Mouse (Mus musculus) ES-E14 (cell line): ENCODE results near the gene Csnk2a1. TPM values are rescaled to one million over a fixed set of nuclear protein-coding genes. Genes with fewer than 3 reads are reported as not detected.

Experiments used
- DNase-seq: peaks from one replicate; pipeline ENCODE4 v3.0.0-alpha.2; 2013; ENCODE audit warnings: low read depth, low spot score
- H3K27ac ChIP-seq: 2 replicates; pipeline ENCODE4 v1.5.1; 2012; ENCODE audit warnings: low read depth, mild to moderate bottlenecking, low read length, moderate library complexity, mixed read lengths; ENCODE audit not compliant: poor library complexity, insufficient read depth, severe bottlenecking
- H3K36me3 ChIP-seq: 2 replicates; pipeline ENCODE4 v1.6.1; 2012; ENCODE audit warnings: mild to moderate bottlenecking, low read length, moderate library complexity, mixed read lengths; ENCODE audit not compliant: control insufficient read depth, poor library complexity, insufficient read depth, severe bottlenecking
- H3K4me1 ChIP-seq, 2 experiments: fragments of 150-350 bp in 1 of 2; sonication (generic) in 1 of 2; 2 replicates each; pipeline ENCODE4 v1.6.1; 2012; ENCODE audit warnings: low read length in 2 of 2, mild to moderate bottlenecking in 1 of 2, mixed read lengths in 1 of 2; ENCODE audit not compliant: control insufficient read depth in 2 of 2, insufficient read depth in 2 of 2, poor library complexity in 1 of 2
- H3K4me3 ChIP-seq, 2 experiments: fragments of 150-350 bp in 1 of 2; sonication (generic) in 1 of 2; 2 replicates each; pipeline ENCODE4 v1.5.1; 2012; ENCODE audit warnings: low read length in 2 of 2, low read depth in 1 of 2, mild to moderate bottlenecking in 1 of 2, mixed read lengths in 1 of 2; ENCODE audit not compliant: insufficient read depth in 1 of 2, poor library complexity in 1 of 2, severe bottlenecking in 1 of 2
- H3K9ac ChIP-seq: 2 replicates; pipeline ENCODE4 v1.6.1; 2012; ENCODE audit warnings: low read depth, mild to moderate bottlenecking, low read length, mixed read lengths; ENCODE audit not compliant: poor library complexity, insufficient read depth, severe bottlenecking
- H3K9me3 ChIP-seq: fragments of 150-350 bp; sonication (generic); 2 replicates; pipeline ENCODE4 v1.6.1; 2012; ENCODE audit warnings: low read depth, mild to moderate bottlenecking, low read length; ENCODE audit not compliant: control insufficient read depth, insufficient read depth
- CHD2 ChIP-seq: IDR thresholded peaks from 2 replicates; pipeline ENCODE4 v1.6.1; 2014; ENCODE audit warnings: mild to moderate bottlenecking, low read depth, low read length, inconsistent platforms
- HCFC1 ChIP-seq: IDR thresholded peaks from 2 replicates; pipeline ENCODE4 v1.6.1; 2012; ENCODE audit warnings: low read length, inconsistent platforms, borderline replicate concordance; ENCODE audit not compliant: insufficient read depth
- MAFK ChIP-seq: IDR thresholded peaks from 2 replicates; pipeline ENCODE4 v1.6.1; 2014; ENCODE audit warnings: mild to moderate bottlenecking, low read depth, low read length, inconsistent platforms; ENCODE audit not compliant: insufficient read depth
- ZC3H11A ChIP-seq: IDR thresholded peaks from 2 replicates; pipeline ENCODE4 v1.6.1; 2012; ENCODE audit warnings: low read depth, mild to moderate bottlenecking, inconsistent platforms, low read length, borderline replicate concordance
- ZNF384 ChIP-seq: IDR thresholded peaks from 2 replicates; pipeline ENCODE4 v1.6.1; 2012; ENCODE audit warnings: low read depth, low read length, inconsistent platforms
- in situ Hi-C, 2 experiments: fragments of 600-800 bp; cut with MboI; formaldehyde crosslinking; loops; one replicate each; pipeline ENCODE4 v1.15.1; 2025; ENCODE audit warnings: low sequenced_read_pairs in 2 of 2, inconsistent platforms in 1 of 2; ENCODE audit not compliant: unreplicated experiment in 2 of 2
- total RNA-seq: library from RNA; depleted of rRNA; stranded (reverse); fragments of 300-350 nt; gene quantifications from 2 replicates; pipeline ENCODE4 v1.2.3, GENCODE M21; 2012

Gene Csnk2a1
- total RNA-seq, 1 experiment, result 134 TPM

GRCm38 (mm10) chr2:152307186-152307585 is 80.5 kb downstream of the Csnk2a1 start:
- DNase-seq, result no peak
- TF ChIP-seq ZC3H11A, result no peak
- peak; percentile 89 for TF ChIP-seq MAFK
- no peak for TF ChIP-seq ZNF384
- Histone ChIP-seq H3K9me3 (no peaks in the 10 kb centered on the region), H3K27ac (no peak overlapping the region), H3K4me3 (no peak overlapping the region), H3K4me1 (no peaks in the 10 kb centered on the region; a peak in 1 of 4 replicates), H3K9ac (no peak overlapping the region), H3K36me3 (peaks cover 37% of the 10 kb centered on the region)
- in situ Hi-C loops, result no loop called here

- H3K9me3 ChIP-seq, result no peaks in the 10 kb centered on the region
- no peak for TF ChIP-seq ZNF384
- no peak for TF ChIP-seq HCFC1
- no peak for TF ChIP-seq CHD2
- no peak for TF ChIP-seq ZC3H11A
- TF ChIP-seq MAFK, result no peak
- peaks cover 54% of the 10 kb centered on the region for H3K36me3 ChIP-seq
- H3K4me3 ChIP-seq, result no peak overlapping the region
- in situ Hi-C loops, result no loop called here
- no peaks in the 10 kb centered on the region for H3K4me1 ChIP-seq
- DNase-seq, result no peak
- H3K27ac ChIP-seq, result no peak overlapping the region
- H3K9ac ChIP-seq, result no peak overlapping the region
These were observed 86.4 kb downstream of the Csnk2a1 start for GRCm38 (mm10) chr2:152312996-152313395.

- in situ Hi-C loops, result no loop called here
- TF ChIP-seq ZC3H11A (no peak), CHD2 (no peak), ZNF384 (no peak), HCFC1 (no peak), MAFK (no peak)
- no peak overlapping the region for H3K9ac ChIP-seq
- H3K4me3 ChIP-seq, result no peak overlapping the region
- DNase-seq, result no peak
- H3K4me1 ChIP-seq, result no peaks in the 10 kb centered on the region
- no peak overlapping the region for H3K27ac ChIP-seq
- H3K36me3 ChIP-seq, result peaks cover 56% of the 10 kb centered on the region
- H3K9me3 ChIP-seq, result no peaks in the 10 kb centered on the region
These were observed 87.3 kb downstream of the Csnk2a1 start for GRCm38 (mm10) chr2:152313926-152314325.

GRCm38 (mm10) chr2:152317054-152317453 is 90.4 kb downstream of the Csnk2a1 start:
- Histone ChIP-seq H3K36me3 (peaks cover 54% of the 10 kb centered on the region), H3K4me3 (no peak overlapping the region), H3K9me3 (no peaks in the 10 kb centered on the region), H3K27ac (no peak overlapping the region), H3K9ac (no peak overlapping the region), H3K4me1 (no peaks in the 10 kb centered on the region)
- DNase-seq, result no peak
- in situ Hi-C loops, result no loop called here
- TF ChIP-seq HCFC1, result no peak
- TF ChIP-seq ZC3H11A, result no peak
- no peak for TF ChIP-seq MAFK
- TF ChIP-seq CHD2, result no peak

DNA sequence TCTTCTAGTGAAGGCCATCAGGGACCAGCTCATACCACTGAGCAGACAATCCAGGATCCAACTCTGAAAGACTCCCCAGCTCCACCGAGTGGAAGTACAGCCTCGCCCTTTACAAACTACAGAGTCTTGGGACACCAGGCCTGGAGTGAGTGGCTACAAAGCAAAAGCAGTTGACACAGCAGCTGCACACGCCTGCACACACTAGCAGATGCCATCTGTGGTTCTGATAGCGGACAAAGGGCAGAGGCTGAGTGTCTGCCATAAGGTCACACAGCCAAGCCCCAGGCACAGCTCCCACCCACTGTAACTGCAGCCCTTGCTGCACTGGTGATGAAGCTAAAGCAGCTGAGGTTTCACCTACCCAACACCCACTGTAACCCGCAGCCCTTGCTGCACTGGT is 94.9 kb downstream of the Csnk2a1 start:
- H3K27ac ChIP-seq, result no peak overlapping the region
- DNase-seq, result no peak
- TF ChIP-seq HCFC1, result no peak
- no peak for TF ChIP-seq MAFK
- TF ChIP-seq CHD2, result no peak
- TF ChIP-seq ZNF384, result no peak
- TF ChIP-seq ZC3H11A, result no peak
- in situ Hi-C loops, result no loop called here
- peaks cover 0 to 7% of the 10 kb centered on the region in 2 experiments; a peak in 1 of 4 replicates for H3K4me1 ChIP-seq
- H3K4me3 ChIP-seq, result no peak overlapping the region
- no peaks in the 10 kb centered on the region for H3K9me3 ChIP-seq
- no peak overlapping the region for H3K9ac ChIP-seq
- H3K36me3 ChIP-seq, result peaks cover 68% of the 10 kb centered on the region
